Mouse (Mus musculus) forebrain, postnatal 0 days (tissue): Measurements from ENCODE around the gene Lrpprc. TPM values are rescaled to one million over a fixed set of nuclear protein-coding genes. Genes with fewer than 3 reads are reported as not detected.
A peak's percentile ranks its signal among the peaks of the same experiment; 100 is the strongest.
"Not testable (repeated sequence)": the region's sequence is repeated elsewhere in the genome, so short reads cannot be mapped to it uniquely, and the experiment has no call there.

ENCODE experiments used
- ATAC-seq: fragments of 200-750 bp; cut with Nextera tagmentation; 2 replicates; pipeline ENCODE4 v1.8.0; 2017; ENCODE audit warnings: mild to moderate bottlenecking, moderate library complexity
- DNase-seq: peaks from one replicate; pipeline ENCODE4 v3.0.0-alpha.2; 2015
- H3K27ac ChIP-seq: fragments of 300-500 bp; sonication (generic); 2 replicates; pipeline ENCODE4 v1.5.1; 2014; ENCODE audit warnings: low read depth, mild to moderate bottlenecking, antibody characterized with exemption, low read length, moderate library complexity, mixed read lengths
- H3K27me3 ChIP-seq: fragments of 300-500 bp; sonication (generic); 2 replicates; pipeline ENCODE4 v1.6.1; 2014; ENCODE audit warnings: mild to moderate bottlenecking, low read length, mixed read lengths; ENCODE audit not compliant: insufficient read depth
- H3K36me3 ChIP-seq: fragments of 300-500 bp; sonication (generic); 2 replicates; pipeline ENCODE4 v1.6.1; 2014; ENCODE audit warnings: mild to moderate bottlenecking, moderate library complexity; ENCODE audit not compliant: insufficient read depth
- H3K4me1 ChIP-seq: fragments of 300-500 bp; sonication (generic); 2 replicates; pipeline ENCODE4 v1.6.1; 2014; ENCODE audit warnings: antibody characterized with exemption; ENCODE audit not compliant: insufficient read depth
- H3K4me2 ChIP-seq: fragments of 300-500 bp; sonication (generic); 2 replicates; pipeline ENCODE4 v1.6.1; 2014; ENCODE audit warnings: low read depth, mild to moderate bottlenecking, moderate library complexity
- H3K4me3 ChIP-seq: fragments of 300-500 bp; sonication (generic); 2 replicates; pipeline ENCODE4 v1.5.1; 2014; ENCODE audit warnings: low read depth, low read length, mixed read lengths
- H3K9ac ChIP-seq: fragments of 300-500 bp; sonication (generic); 2 replicates; pipeline ENCODE4 v1.6.1; 2014; ENCODE audit warnings: mild to moderate bottlenecking
- H3K9me3 ChIP-seq: fragments of 300-500 bp; sonication (generic); 2 replicates; pipeline ENCODE4 v1.6.1; 2016; ENCODE audit warnings: low read length
- CTCF ChIP-seq: sonication (generic); IDR thresholded peaks from 2 replicates; pipeline ENCODE4 v1.5.1; 2016; ENCODE audit warnings: antibody characterized with exemption, control low read depth, low read depth
- WGBS: fragments of 180-500 bp; shearing (Covaris S2); extraction: QIAGEN DNeasy Blood & Tissue Kit; methylation state at CpG from one replicate; pipeline ENCODE4 v1.1.7; 2014; 5-methylcytosine and 5-hydroxymethylcytosine counted together
- polyA plus RNA-seq: library from polyadenylated mRNA; unstranded; fragments of >200 nt; fragmentation: Nextera tagmentation; extraction: Ambion mirVana; gene quantifications from 2 replicates; pipeline ENCODE4 v1.2.1, GENCODE M21; 2015
- total RNA-seq: library from RNA; depleted of rRNA; stranded (reverse); fragments of >200 nt; gene quantifications from 2 replicates; pipeline ENCODE4 v1.2.3, GENCODE M21; 2014

Lrpprc gene
- total and polyA plus RNA-seq, 2 experiments from 2014 or later: 36.7 to 76.7 TPM

DNA sequence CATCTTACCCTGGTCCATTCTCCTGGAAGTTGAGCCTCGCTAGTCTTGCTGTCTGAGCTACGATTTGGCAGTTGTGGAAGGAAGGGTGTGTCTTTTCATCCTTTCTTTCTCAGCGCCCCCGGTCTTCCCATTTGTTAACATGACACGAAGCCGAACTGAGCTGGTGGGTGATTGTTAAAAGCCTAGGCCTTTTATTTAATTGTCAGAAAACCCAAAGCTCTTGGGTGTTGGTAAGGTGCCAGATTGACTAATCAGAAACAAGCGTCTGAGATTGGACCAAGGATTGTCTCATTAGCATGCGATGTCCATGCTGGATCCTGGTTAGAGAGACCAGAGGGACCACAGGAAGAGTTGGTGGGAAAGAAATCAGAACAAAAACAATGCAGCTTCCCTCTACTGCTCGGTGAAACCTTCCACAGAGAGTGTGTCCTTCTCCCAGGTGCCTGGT lies 25.4 kb upstream of the Lrpprc start:
- DNase-seq: peak; percentile 61
- Histone ChIP-seq H3K27ac (no peak overlapping the region), H3K4me3 (no peak overlapping the region), H3K9me3 (no peaks in the 10 kb centered on the region), H3K4me1 (no peaks in the 10 kb centered on the region; the same call in 1 of the 2 replicates), H3K4me2 (0 out of 2 replicates have a peak overlapping the region, but pooled peaks have one; percentile 1), H3K27me3 (no peaks in the 10 kb centered on the region), H3K9ac (no peak overlapping the region), H3K36me3 (no peaks in the 10 kb centered on the region)
- peak; percentile 73 for ATAC-seq
- 19% methylated on average over 9 of the region's 9 CpGs for WGBS
- no peak for TF ChIP-seq CTCF

GRCm38 (mm10) chr17:84814905-84815304 lies 24.3 kb upstream of the Lrpprc start:
- H3K4me3 ChIP-seq: no peak overlapping the region
- H3K4me2 ChIP-seq: no peak overlapping the region
- H3K9me3 ChIP-seq: no peaks in the 10 kb centered on the region
- DNase-seq: no peak
- H3K36me3 ChIP-seq: no peaks in the 10 kb centered on the region
- 70% methylated on average over 7 of the region's 7 CpGs for WGBS
- TF ChIP-seq CTCF: no peak
- H3K27ac ChIP-seq: no peak overlapping the region
- H3K9ac ChIP-seq: no peak overlapping the region
- no peaks in the 10 kb centered on the region for H3K27me3 ChIP-seq
- no peaks in the 10 kb centered on the region; the same call in 1 of the 2 replicates for H3K4me1 ChIP-seq
- no peak for ATAC-seq

GRCm38 (mm10) chr17:84814192-84814591 lies 23.6 kb upstream of the Lrpprc start:
- not testable (repeated sequence) for DNase-seq, H3K4me1 ChIP-seq, H3K4me2 ChIP-seq, H3K4me3 ChIP-seq, H3K9ac ChIP-seq, H3K27me3 ChIP-seq, H3K36me3 ChIP-seq, H3K27ac ChIP-seq, ATAC-seq, H3K9me3 ChIP-seq
- 86% methylated on average over 14 of the region's 14 CpGs for WGBS

DNA sequence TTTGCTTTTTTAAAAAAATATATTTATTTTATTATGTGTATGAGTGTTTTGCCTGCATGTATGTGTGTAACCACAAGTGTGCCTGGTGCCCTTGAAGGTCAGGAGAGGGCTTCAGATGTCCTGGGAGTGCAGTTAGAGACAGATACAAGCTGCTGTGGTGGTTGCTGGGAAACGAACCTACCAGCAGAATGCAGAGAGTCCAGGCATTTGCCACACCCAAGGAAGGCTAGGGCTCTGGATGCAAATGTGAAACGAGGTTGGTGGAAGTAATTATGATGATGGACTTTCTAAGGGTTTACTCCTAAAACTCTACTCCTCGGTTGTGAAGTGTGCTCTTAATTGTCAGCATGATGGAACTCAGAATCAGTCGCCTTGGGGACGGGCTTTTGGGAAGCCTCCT lies 1.4 kb upstream of the Lrpprc start:
- TF ChIP-seq CTCF: no peak
- Histone ChIP-seq H3K9ac (no peak overlapping the region), H3K4me1 (peaks cover 17% of the 10 kb centered on the region), H3K9me3 (no peaks in the 10 kb centered on the region), H3K36me3 (0 out of 2 replicates have a peak, but pooled peaks cover 4% of the 10 kb centered on the region), H3K4me2 (peak overlapping the region; percentile 90; the same call in 1 of the 2 replicates), H3K4me3 (no peak overlapping the region), H3K27ac (no peak overlapping the region), H3K27me3 (no peaks in the 10 kb centered on the region)
- DNase-seq: no peak
- ATAC-seq: no peak
- WGBS: 75% methylated on average over 5 of the region's 5 CpGs

GRCm38 (mm10) chr17:84791156-84791555 lies 567 bp upstream of the Lrpprc start:
- H3K36me3 ChIP-seq: 0 out of 2 replicates have a peak, but pooled peaks cover 5% of the 10 kb centered on the region
- 2% methylated on average over 8 of the region's 8 CpGs for WGBS

GRCm38 (mm10) chr17:84790043-84790442 lies 546 bp downstream of the Lrpprc start:
- peaks cover 17% of the 10 kb centered on the region for H3K4me1 ChIP-seq
- H3K9ac ChIP-seq: peak overlapping the region; percentile 72
- peak overlapping the region; percentile 82 for H3K27ac ChIP-seq
- H3K36me3 ChIP-seq: 0 out of 2 replicates have a peak, but pooled peaks cover 5% of the 10 kb centered on the region
- WGBS: under 1% methylated on average over 22 of the region's 22 CpGs
- TF ChIP-seq CTCF: no peak
- DNase-seq: peak; percentile 3
- peak overlapping the region; percentile 90 for H3K4me2 ChIP-seq
- peak overlapping the region; percentile 96 for H3K4me3 ChIP-seq
- no peaks in the 10 kb centered on the region for H3K27me3 ChIP-seq
- ATAC-seq: no peak; the same call in none of the 2 replicates
- no peaks in the 10 kb centered on the region for H3K9me3 ChIP-seq

More at GRCm38 (mm10) chr17:84791156-84791555, 567 bp upstream of the Lrpprc start:
- peaks cover 17% of the 10 kb centered on the region for H3K4me1 ChIP-seq
- H3K27ac ChIP-seq: peak overlapping the region; percentile 82; the same call in 1 of the 2 replicates
- no peaks in the 10 kb centered on the region for H3K9me3 ChIP-seq
- no peaks in the 10 kb centered on the region for H3K27me3 ChIP-seq
- H3K4me2 ChIP-seq: peak overlapping the region; percentile 90
- DNase-seq (no peak), ATAC-seq (no peak)
- peak overlapping the region; percentile 96 for H3K4me3 ChIP-seq
- TF ChIP-seq CTCF: no peak
- peak overlapping the region; percentile 72 for H3K9ac ChIP-seq

DNA sequence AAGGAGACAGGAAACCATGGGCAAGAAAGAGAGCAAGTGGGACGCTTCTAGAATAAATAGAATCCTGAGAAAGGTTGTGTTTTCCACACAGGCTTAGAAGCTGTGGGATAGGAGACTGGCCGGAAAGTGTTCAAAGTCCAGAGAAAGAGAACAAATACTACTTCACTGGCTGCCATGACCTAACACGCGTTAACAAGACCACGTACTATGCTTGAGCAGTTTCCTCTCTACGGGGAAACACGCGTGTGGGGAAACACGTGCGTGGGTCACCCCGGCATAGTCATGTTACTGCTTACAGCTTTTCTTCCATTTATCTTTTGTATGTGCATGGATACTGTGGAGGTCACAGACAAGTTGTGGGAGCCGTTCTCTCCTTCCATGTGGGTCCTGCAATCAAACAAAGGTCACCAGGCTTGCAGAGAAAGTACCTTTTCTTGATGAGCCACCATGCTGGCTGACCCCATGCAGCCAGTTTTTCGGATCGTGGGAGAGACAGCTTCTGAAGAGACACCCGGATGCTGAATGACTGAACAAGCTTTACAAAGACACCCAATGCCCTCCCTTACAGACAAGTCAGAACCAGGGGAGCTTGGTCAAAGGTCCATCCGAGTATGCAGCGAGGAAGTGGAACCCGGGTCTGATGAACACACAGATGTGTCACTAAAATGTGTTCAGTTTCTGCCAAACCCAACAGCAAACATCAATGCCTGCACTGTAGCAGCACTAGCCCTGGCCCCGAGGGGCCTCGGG lies 2.0 kb downstream of the Lrpprc start:
- Histone ChIP-seq H3K36me3 (0 out of 2 replicates have a peak, but pooled peaks cover 5% of the 10 kb centered on the region), H3K27ac (no peak overlapping the region), H3K9ac (no peak overlapping the region), H3K4me2 (no peak overlapping the region), H3K4me3 (no peak overlapping the region), H3K9me3 (no peaks in the 10 kb centered on the region), H3K4me1 (peaks cover 17% of the 10 kb centered on the region), H3K27me3 (no peaks in the 10 kb centered on the region)
- TF ChIP-seq CTCF: no peak
- DNase-seq (no peak), ATAC-seq (no peak)
- WGBS: 92% methylated on average over 20 of the region's 20 CpGs
